Mouse (Mus musculus): Measurements from ENCODE around the gene Dhx36.

Dhx36 gene

DNA sequence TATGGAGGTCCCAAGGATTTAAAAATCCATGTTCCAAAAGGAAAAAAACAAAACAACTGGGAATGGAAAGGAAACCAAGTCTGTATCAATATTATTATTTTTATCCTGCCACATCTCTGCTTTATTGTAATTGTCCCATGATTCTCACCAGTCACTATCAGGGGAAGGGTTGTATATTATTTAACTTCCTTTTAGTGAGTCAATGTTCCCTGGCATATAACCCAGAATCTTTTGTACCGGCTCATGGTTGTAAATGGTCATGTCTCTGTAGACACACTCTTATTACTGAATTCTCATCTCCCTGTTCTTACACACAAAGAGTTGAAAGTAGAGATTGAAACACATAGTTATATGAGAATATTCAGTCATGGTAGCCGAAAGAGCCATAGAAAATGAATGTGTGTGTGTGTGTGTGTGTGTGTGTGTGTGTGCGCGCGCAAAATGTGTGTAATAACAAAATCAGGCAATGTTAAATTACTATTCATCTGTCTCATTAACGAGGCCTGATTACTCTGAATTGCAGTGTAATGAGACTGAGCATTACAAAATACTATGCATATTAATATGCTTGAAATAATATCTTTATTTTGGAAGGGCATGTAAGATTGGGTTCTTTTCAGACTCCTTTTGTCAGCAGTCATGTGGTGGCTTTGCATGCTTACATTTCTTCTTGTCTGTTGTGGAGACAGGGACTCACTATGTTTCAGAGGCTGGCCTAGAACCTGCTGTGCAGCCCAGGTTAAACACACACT, 88.2 kb downstream of the Dhx36 start:
- DNase-seq = no peak
